Mouse (Mus musculus) midbrain, embryonic 12.5 days (tissue): ENCODE results near the gene St6galnac4. TPM values are rescaled to one million over a fixed set of nuclear protein-coding genes. Genes with fewer than 3 reads are reported as not detected.

ENCODE experiments used
- ATAC-seq: fragments of 200-750 bp; cut with Nextera tagmentation; 2 replicates; pipeline ENCODE4 v1.8.0; 2017; ENCODE audit warnings: low read depth, moderate TSS enrichment, moderate library complexity; ENCODE audit not compliant: low FRiP score
- H3K27ac ChIP-seq: fragments of 300-500 bp; sonication (generic); replicated peaks from 2 replicates; pipeline ENCODE4 v1.5.1; 2016; ENCODE audit warnings: mild to moderate bottlenecking
- H3K27me3 ChIP-seq: fragments of 300-500 bp; sonication (generic); 2 replicates; pipeline ENCODE4 v1.6.1; 2016; ENCODE audit warnings: mild to moderate bottlenecking
- H3K36me3 ChIP-seq: fragments of 300-500 bp; sonication (generic); 2 replicates; pipeline ENCODE4 v1.6.1; 2016
- H3K4me1 ChIP-seq: fragments of 300-500 bp; sonication (generic); 2 replicates; pipeline ENCODE4 v1.6.1; 2016
- H3K4me2 ChIP-seq: fragments of 300-500 bp; sonication (generic); replicated peaks from 2 replicates; pipeline ENCODE4 v1.6.1; 2016; ENCODE audit warnings: mild to moderate bottlenecking, moderate library complexity
- H3K4me3 ChIP-seq: fragments of 300-500 bp; sonication (generic); 2 replicates; pipeline ENCODE4 v1.5.1; 2016; ENCODE audit warnings: mild to moderate bottlenecking
- H3K9ac ChIP-seq: fragments of 300-500 bp; sonication (generic); replicated peaks from 2 replicates; pipeline ENCODE4 v1.6.1; 2016; ENCODE audit warnings: mild to moderate bottlenecking, moderate library complexity
- H3K9me3 ChIP-seq: fragments of 300-500 bp; sonication (generic); 2 replicates; pipeline ENCODE4 v1.6.1; 2016; ENCODE audit warnings: mild to moderate bottlenecking
- WGBS: fragments of 180-500 bp; shearing (Covaris S2); methylation state at CpG from one replicate; pipeline ENCODE4 v1.1.7; 2016; 5-methylcytosine and 5-hydroxymethylcytosine counted together
- polyA plus RNA-seq: library from polyadenylated mRNA; unstranded; fragments of >200 nt; fragmentation: Nextera tagmentation; extraction: Ambion mirVana; gene quantifications from 2 replicates; pipeline ENCODE4 v1.2.1, GENCODE M21; 2016

The St6galnac4 gene
- 16.1 and 17.9 TPM in 2 replicates for polyA plus RNA-seq

GRCm38 (mm10) chr2:32586871-32587351 is at the start of gene St6galnac4:
Gene St6galnac4, plus strand, starts transcription at chr2:32587095.
- Histone ChIP-seq H3K4me1 (peaks cover 25% of the 10 kb centered on the region), H3K4me3 (peak within 1 kb of the TSS; percentile 51), H3K36me3 (no peaks in the 10 kb centered on the region), H3K9ac (peak within 1 kb of the TSS; percentile 59), H3K27me3 (peaks cover 15% of the 10 kb centered on the region; the same call in 1 of the 2 replicates), H3K27ac (0 out of 2 replicates have a peak within 1 kb of the TSS, but pooled peaks have one; percentile 7), H3K4me2 (peak within 1 kb of the TSS; percentile 63), H3K9me3 (no peaks in the 10 kb centered on the region)
- peak; percentile 83 for ATAC-seq
- WGBS, result under 1% methylated on average over 38 of the region's 38 CpGs

DNA sequence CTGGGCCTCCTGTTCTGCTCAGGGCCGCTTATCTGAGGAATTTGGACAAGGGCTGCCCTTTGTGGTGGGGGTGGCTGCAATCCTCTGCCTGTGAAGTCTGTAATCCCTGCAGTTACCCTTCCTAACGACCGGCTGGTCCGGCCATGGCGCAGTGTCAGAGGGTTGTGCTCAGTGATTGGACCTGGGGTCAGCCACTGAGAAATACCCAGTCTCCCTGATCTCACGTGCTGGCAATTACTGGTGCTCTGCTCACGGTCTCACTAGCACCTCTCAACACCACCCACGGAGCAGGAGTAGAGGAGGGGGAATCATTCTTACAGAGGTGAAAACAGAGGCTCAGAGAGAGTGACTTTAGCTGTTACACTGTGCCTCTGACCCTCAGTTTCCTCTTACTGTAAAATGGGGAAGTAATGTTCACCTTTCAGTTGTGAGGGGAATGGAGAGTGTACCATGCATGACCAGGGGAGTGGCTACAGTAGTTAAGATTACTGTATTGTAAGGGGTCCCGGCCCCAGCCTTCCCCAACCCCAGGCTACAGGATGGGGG is 49.5 kb upstream of the St6galnac4 start:
- WGBS, result 8% methylated on average over 9 of the region's 9 CpGs
- Histone ChIP-seq H3K27me3 (0 out of 2 replicates have a peak, but pooled peaks cover 4% of the 10 kb centered on the region), H3K9me3 (no peaks in the 10 kb centered on the region), H3K9ac (peak overlapping the region; percentile 92), H3K4me1 (peaks cover 55% of the 10 kb centered on the region), H3K4me3 (peak overlapping the region; percentile 86), H3K4me2 (peak overlapping the region; percentile 76), H3K27ac (0 out of 2 replicates have a peak overlapping the region, but pooled peaks have one; percentile 43), H3K36me3 (no peaks in the 10 kb centered on the region)
- ATAC-seq, result no peak

- no peaks in the 10 kb centered on the region for H3K9me3 ChIP-seq
- no peak overlapping the region for H3K27ac ChIP-seq
- H3K27me3 ChIP-seq, result 0 out of 2 replicates have a peak, but pooled peaks cover 4% of the 10 kb centered on the region
- ATAC-seq, result no peak
- H3K36me3 ChIP-seq, result no peaks in the 10 kb centered on the region
- peak overlapping the region; percentile 92; the same call in 1 of the 2 replicates for H3K9ac ChIP-seq
- WGBS, result 85% methylated on average over 5 of the region's 5 CpGs
- H3K4me2 ChIP-seq, result peak overlapping the region; percentile 76
- peaks cover 55% of the 10 kb centered on the region for H3K4me1 ChIP-seq
- H3K4me3 ChIP-seq, result peak overlapping the region; percentile 86
Measured at GRCm38 (mm10) chr2:32537941-32538340, 49.0 kb upstream of the St6galnac4 start.

- no peak for ATAC-seq
- 69% methylated on average over 4 of the region's 4 CpGs for WGBS
- Histone ChIP-seq H3K4me3 (no peak overlapping the region), H3K4me1 (peaks cover 53% of the 10 kb centered on the region), H3K36me3 (no peaks in the 10 kb centered on the region), H3K27me3 (0 out of 2 replicates have a peak, but pooled peaks cover 3% of the 10 kb centered on the region), H3K9me3 (no peaks in the 10 kb centered on the region), H3K9ac (no peak overlapping the region), H3K27ac (no peak overlapping the region), H3K4me2 (peak overlapping the region; percentile 76)
Measured at GRCm38 (mm10) chr2:32538461-32538860, 48.4 kb upstream of the St6galnac4 start.

- no peaks in the 10 kb centered on the region for H3K36me3 ChIP-seq
- no peak for ATAC-seq
- H3K4me2 ChIP-seq, result no peak overlapping the region
Measured at GRCm38 (mm10) chr2:32539452-32539981, 47.4 kb upstream of the St6galnac4 start.

GRCm38 (mm10) chr2:32541333-32541908 is 45.5 kb upstream of the St6galnac4 start:
- 95% methylated on average over 2 of the region's 2 CpGs for WGBS
- H3K36me3 ChIP-seq, result no peaks in the 10 kb centered on the region
- no peaks in the 10 kb centered on the region for H3K9me3 ChIP-seq
- peaks cover 34% of the 10 kb centered on the region for H3K4me1 ChIP-seq
- H3K9ac ChIP-seq, result no peak overlapping the region
- no peak overlapping the region for H3K27ac ChIP-seq
- no peaks in the 10 kb centered on the region for H3K27me3 ChIP-seq
- no peak for ATAC-seq
- no peak overlapping the region for H3K4me3 ChIP-seq
- no peak overlapping the region for H3K4me2 ChIP-seq

More at GRCm38 (mm10) chr2:32539452-32539981, 47.4 kb upstream of the St6galnac4 start:
- WGBS, result 84% methylated on average over 14 of the region's 14 CpGs
- Histone ChIP-seq H3K4me1 (peaks cover 42% of the 10 kb centered on the region), H3K9ac (no peak overlapping the region), H3K27ac (no peak overlapping the region), H3K9me3 (no peaks in the 10 kb centered on the region), H3K27me3 (no peaks in the 10 kb centered on the region), H3K4me3 (no peak overlapping the region)

DNA sequence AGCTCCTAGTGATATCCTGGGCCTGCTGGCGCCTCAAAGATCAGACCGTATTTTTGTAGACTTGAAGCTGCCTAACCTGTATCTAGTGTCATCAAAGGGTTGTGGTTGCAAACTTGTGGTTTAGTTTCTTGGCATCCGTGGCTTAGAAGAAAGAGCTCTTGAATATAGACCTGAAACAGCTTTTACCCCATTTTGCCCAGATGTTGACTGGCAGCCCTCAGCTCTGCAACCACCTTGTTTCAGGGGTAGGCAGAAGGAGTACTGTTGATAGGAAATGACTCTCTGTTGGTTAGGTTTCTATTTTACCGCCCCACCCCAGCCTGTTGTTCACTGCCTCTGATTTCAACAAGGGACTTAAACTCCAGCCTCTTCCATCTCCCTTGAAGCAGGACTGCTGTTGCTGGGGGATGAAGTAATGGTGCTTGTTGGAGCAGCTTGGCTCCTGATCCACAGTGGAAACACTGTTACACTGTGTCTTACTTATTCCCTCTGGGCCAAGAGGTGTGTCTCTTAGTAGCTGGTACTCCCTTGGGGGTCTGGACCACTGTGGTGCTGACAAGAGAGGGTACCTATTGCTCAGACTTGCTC is 44.8 kb upstream of the St6galnac4 start:
- H3K27me3 ChIP-seq, result no peaks in the 10 kb centered on the region
- no peak overlapping the region for H3K9ac ChIP-seq
- H3K36me3 ChIP-seq, result no peaks in the 10 kb centered on the region
- no peak overlapping the region for H3K27ac ChIP-seq
- H3K4me1 ChIP-seq, result peaks cover 28% of the 10 kb centered on the region
- H3K4me3 ChIP-seq, result no peak overlapping the region
- H3K9me3 ChIP-seq, result no peaks in the 10 kb centered on the region
- WGBS, result 96% methylated on average over 4 of the region's 4 CpGs
- no peak for ATAC-seq
- H3K4me2 ChIP-seq, result no peak overlapping the region

DNA sequence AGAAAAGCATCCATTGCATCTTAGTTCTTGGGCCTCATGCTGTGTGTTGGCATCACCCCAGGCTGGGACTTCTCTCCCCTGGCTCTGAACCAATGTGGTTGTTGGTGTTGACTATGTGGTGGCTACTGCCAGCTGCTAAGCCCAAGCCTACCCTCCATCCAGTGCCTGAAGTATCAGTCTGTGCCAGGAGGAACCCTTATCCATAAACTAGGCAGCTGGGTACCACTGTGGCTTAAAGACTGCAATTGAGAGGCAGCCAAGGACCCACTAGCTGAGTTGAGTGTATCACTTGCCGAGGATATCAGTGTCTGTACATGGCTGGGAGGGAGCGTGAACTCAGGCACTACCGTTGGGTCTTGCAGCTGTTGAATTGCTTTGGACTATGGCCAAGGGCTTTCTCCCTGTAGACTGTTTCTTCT is 43.9 kb upstream of the St6galnac4 start:
- no peak overlapping the region for H3K27ac ChIP-seq
- H3K9me3 ChIP-seq, result no peaks in the 10 kb centered on the region
- H3K9ac ChIP-seq, result no peak overlapping the region
- WGBS, result 91% methylated on average over 3 of the region's 3 CpGs
- ATAC-seq, result no peak
- H3K36me3 ChIP-seq, result no peaks in the 10 kb centered on the region
- no peaks in the 10 kb centered on the region for H3K27me3 ChIP-seq
- H3K4me1 ChIP-seq, result peaks cover 18% of the 10 kb centered on the region
- no peak overlapping the region for H3K4me3 ChIP-seq
- H3K4me2 ChIP-seq, result no peak overlapping the region

DNA sequence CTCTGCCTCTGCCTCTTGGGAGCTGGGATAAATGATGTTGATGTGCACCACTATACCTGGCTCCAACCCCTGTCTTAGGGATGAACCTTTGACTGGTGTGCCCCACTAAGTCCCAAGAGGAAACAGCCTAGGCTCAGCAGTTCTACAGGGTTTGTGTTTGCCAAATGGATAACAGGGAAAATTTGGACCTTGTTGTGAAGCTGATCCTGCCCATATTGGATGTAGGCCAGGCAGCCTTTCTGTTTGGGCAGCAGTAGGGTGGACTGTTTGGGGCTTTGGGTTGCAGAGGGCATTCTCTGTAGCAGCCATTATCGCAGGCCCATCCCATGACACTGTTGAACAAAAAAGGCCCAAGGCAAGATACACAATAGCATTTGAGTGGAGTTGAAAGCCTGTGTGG is 39.9 kb upstream of the St6galnac4 start:
- H3K9me3 ChIP-seq, result no peaks in the 10 kb centered on the region
- no peak overlapping the region for H3K9ac ChIP-seq
- H3K4me1 ChIP-seq, result 0 out of 2 replicates have a peak, but pooled peaks cover 3% of the 10 kb centered on the region
- no peak overlapping the region for H3K4me2 ChIP-seq
- no peak overlapping the region for H3K27ac ChIP-seq
- ATAC-seq, result no peak
- WGBS, result 84% methylated on average over 1 of the region's 1 CpGs
- H3K4me3 ChIP-seq, result no peak overlapping the region
- no peaks in the 10 kb centered on the region for H3K36me3 ChIP-seq
- no peaks in the 10 kb centered on the region for H3K27me3 ChIP-seq

DNA sequence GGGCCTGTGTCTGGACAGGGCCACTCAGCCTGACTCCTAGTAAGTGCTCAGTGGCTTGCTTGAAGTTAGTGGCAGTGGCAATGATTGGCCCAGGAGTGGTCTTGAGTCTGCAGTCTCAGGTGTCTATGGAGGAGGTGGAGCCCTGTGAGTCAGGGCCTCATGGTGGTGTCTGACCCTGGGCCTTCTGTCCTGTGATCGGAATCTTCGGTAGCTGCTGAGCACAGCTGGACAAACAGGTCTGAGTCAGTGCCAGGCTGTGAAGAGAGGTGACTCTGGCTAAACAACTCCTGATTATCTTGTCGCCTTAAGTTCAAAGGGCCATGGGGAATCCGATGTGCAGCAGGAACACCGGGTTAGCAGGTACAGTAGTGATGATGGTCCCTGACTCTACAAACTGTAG is 39.5 kb upstream of the St6galnac4 start:
- ATAC-seq, result no peak
- 89% methylated on average over 5 of the region's 5 CpGs for WGBS
- Histone ChIP-seq H3K4me2 (no peak overlapping the region), H3K27me3 (no peaks in the 10 kb centered on the region), H3K27ac (no peak overlapping the region), H3K9me3 (no peaks in the 10 kb centered on the region), H3K36me3 (no peaks in the 10 kb centered on the region), H3K9ac (no peak overlapping the region), H3K4me3 (no peak overlapping the region), H3K4me1 (0 out of 2 replicates have a peak, but pooled peaks cover 3% of the 10 kb centered on the region)

DNA sequence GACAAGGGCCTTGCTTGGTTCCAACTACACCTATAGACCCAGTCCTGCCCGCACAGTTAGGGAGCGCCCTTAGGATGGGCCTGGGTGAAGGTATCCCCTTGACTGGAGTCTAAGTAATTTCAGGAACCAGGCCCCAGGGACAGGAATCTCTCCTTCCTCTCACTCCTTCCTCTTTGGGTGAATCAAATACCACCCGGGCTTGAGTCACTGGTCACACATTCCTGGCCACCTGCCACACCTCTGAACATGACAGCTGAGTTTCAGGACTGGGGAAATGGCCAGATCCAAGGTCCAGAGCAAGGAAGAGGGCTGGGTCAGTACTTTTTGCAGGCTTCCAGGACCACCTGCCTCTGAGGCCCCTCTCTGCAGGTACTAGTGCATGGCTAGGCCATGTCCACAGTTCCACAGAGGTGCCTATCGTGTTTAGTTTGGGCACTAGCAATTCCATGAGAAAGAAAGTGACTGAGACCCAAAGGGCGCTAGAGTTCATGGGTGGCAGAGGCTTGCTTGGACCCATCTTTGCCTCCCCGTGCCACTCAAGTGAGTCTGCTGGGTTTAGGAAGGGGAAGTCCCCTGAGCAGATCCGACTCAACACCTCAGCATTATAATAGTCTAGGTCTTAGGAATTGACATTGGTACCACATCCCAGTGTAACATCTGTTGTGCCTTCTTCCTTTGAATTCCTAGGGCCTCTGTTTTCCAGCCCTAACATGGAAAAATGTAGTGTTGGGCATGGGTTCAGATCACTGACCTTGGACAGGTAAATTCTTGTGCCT is 38.7 kb upstream of the St6galnac4 start:
- Histone ChIP-seq H3K27ac (no peak overlapping the region), H3K27me3 (no peaks in the 10 kb centered on the region), H3K9ac (no peak overlapping the region), H3K4me3 (no peak overlapping the region), H3K4me1 (0 out of 2 replicates have a peak, but pooled peaks cover 3% of the 10 kb centered on the region), H3K4me2 (no peak overlapping the region), H3K9me3 (no peaks in the 10 kb centered on the region), H3K36me3 (no peaks in the 10 kb centered on the region)
- WGBS, result 94% methylated on average over 7 of the region's 7 CpGs
- no peak for ATAC-seq
